Mouse (Mus musculus): Measurements from ENCODE around the gene Usp12. TPM values are rescaled to one million over a fixed set of nuclear protein-coding genes. Genes with fewer than 3 reads are reported as not detected.

Gene Usp12
- total RNA-seq, 4 experiments from 2014 or later, result 50.1 to 58.9 (median 54.3) TPM

GRCm38 (mm10) chr5:146806004-146806430 lies 11.2 kb upstream of the Usp12 start:
- no peak for DNase-seq (ENCODE audit: low spot score in 2 of 2)

- DNase-seq (ENCODE audit: low spot score in 2 of 2), result no peak
Observed at GRCm38 (mm10) chr5:146798031-146798430, 3.2 kb upstream of the Usp12 start.

GRCm38 (mm10) chr5:146795728-146796127 lies 922 bp upstream of the Usp12 start:
- peak in 1 of 2 experiments; percentile 30 for DNase-seq (ENCODE audit: low spot score in 2 of 2)

- DNase-seq (ENCODE audit: low spot score in 2 of 2), result peak; percentile 27 to 30
Observed at GRCm38 (mm10) chr5:146794084-146794852, 538 bp downstream of the Usp12 start.

- DNase-seq (ENCODE audit: low spot score in 2 of 2), result no peak
Observed at GRCm38 (mm10) chr5:146793630-146794083, 1.1 kb downstream of the Usp12 start.

- DNase-seq (ENCODE audit: low spot score in 2 of 2), result no peak
Observed at GRCm38 (mm10) chr5:146792140-146792791, 2.5 kb downstream of the Usp12 start.

- no peak for DNase-seq (ENCODE audit: low spot score in 2 of 2)
Observed at GRCm38 (mm10) chr5:146790944-146791343, 3.9 kb downstream of the Usp12 start.

GRCm38 (mm10) chr5:146789413-146789812 lies 5.4 kb downstream of the Usp12 start:
- DNase-seq (ENCODE audit: low spot score in 2 of 2), result no peak

- no peak for DNase-seq (ENCODE audit: low spot score in 2 of 2)
Observed at GRCm38 (mm10) chr5:146786123-146786522, 8.7 kb downstream of the Usp12 start.

- no peak for DNase-seq (ENCODE audit: low spot score in 2 of 2)
Observed at GRCm38 (mm10) chr5:146783891-146784290, 10.9 kb downstream of the Usp12 start.

GRCm38 (mm10) chr5:146783300-146783699 lies 11.5 kb downstream of the Usp12 start:
- DNase-seq (ENCODE audit: low spot score in 2 of 2), result no peak

- DNase-seq (ENCODE audit: low spot score in 2 of 2), result no peak
Observed at GRCm38 (mm10) chr5:146781663-146782062, 13.1 kb downstream of the Usp12 start.

GRCm38 (mm10) chr5:146779931-146780330 lies 14.9 kb downstream of the Usp12 start:
- DNase-seq (ENCODE audit: low spot score in 2 of 2), result no peak

- DNase-seq (ENCODE audit: low spot score in 2 of 2), result no peak
Observed at GRCm38 (mm10) chr5:146776988-146777639, 17.7 kb downstream of the Usp12 start.

GRCm38 (mm10) chr5:146771982-146772381 lies 22.8 kb downstream of the Usp12 start:
- no peak for DNase-seq (ENCODE audit: low spot score in 2 of 2)

- DNase-seq (ENCODE audit: low spot score in 2 of 2), result no peak
Observed at GRCm38 (mm10) chr5:146770002-146770848, 24.6 kb downstream of the Usp12 start.

GRCm38 (mm10) chr5:146765791-146766190 lies 29.0 kb downstream of the Usp12 start:
- no peak for DNase-seq (ENCODE audit: low spot score in 2 of 2)

GRCm38 (mm10) chr5:146759159-146759558 lies 35.6 kb downstream of the Usp12 start:
- DNase-seq (ENCODE audit: low spot score in 2 of 2), result no peak

- no peak for DNase-seq (ENCODE audit: low spot score in 2 of 2)
Observed at GRCm38 (mm10) chr5:146757921-146758320, 36.9 kb downstream of the Usp12 start.

- DNase-seq (ENCODE audit: low spot score in 2 of 2), result no peak
Observed at GRCm38 (mm10) chr5:146757316-146757715, 37.5 kb downstream of the Usp12 start.

- DNase-seq (ENCODE audit: low spot score in 2 of 2), result no peak
Observed at GRCm38 (mm10) chr5:146753181-146753580, 41.6 kb downstream of the Usp12 start.
